Comparison of ENCODE assay signal across 8 mouse cellular contexts in genomic region chr12:54656039-54656395, GRCm38 (mm10). TPM values are rescaled to one million over a fixed set of nuclear protein-coding genes. Genes with fewer than 3 reads are reported as not detected.
A peak's percentile ranks its signal among the peaks of the same experiment; 100 is the strongest.
DNase-seq lines count a peak whose midpoint lies in the region; ATAC-seq lines count a peak whose summit lies in the region.

No protein-coding gene starts in this region.

- no peaks in the 10 kb centered on the region for H3K9me3 ChIP-seq in heart, embryonic 16.5 days (replicated peaks; ENCODE audit: control insufficient read depth, low read length)
- no peaks in the 10 kb centered on the region for H3K9me3 ChIP-seq in stomach, embryonic 16.5 days (replicated peaks; ENCODE audit: control insufficient read depth, low read length)

- ATAC-seq in heart, embryonic 16.5 days (replicated peaks; ENCODE audit: extremely low read depth, insufficient read depth, low FRiP score), result peak; percentile 25
- ATAC-seq in erythroid progenitor cell, adult 5-6 weeks (replicated peaks; ENCODE audit: low FRiP score, poor library complexity, severe bottlenecking), result peak; percentile 35; the same call in 1 of the 2 replicates
- ATAC-seq in stomach, embryonic 16.5 days (ENCODE audit: insufficient read depth, low FRiP score), result no peak; the same call in 1 of the 2 replicates

- H3K36me3 ChIP-seq in heart, embryonic 16.5 days (ENCODE audit: control insufficient read depth, insufficient read depth), result no peaks in the 10 kb centered on the region
- no peaks in the 10 kb centered on the region for H3K36me3 ChIP-seq in stomach, embryonic 16.5 days (ENCODE audit: control insufficient read depth, insufficient read depth, low read length)

- intact Hi-C loops in heart, postnatal 10 days (cut with DNase I), result no loop called here

- under 1% methylated on average over 22 of the region's 22 CpGs for WGBS in heart, embryonic 16.5 days
- WGBS in stomach, embryonic 16.5 days, result under 1% methylated on average over 22 of the region's 22 CpGs

- H3K4me3 ChIP-seq in heart, embryonic 16.5 days (ENCODE audit: low read length), result peak overlapping the region; percentile 82
- H3K4me3 ChIP-seq in stomach, embryonic 16.5 days (replicated peaks; ENCODE audit: low read length), result peak overlapping the region; percentile 60

- peaks cover 28% of the 10 kb centered on the region for H3K4me1 ChIP-seq in heart, embryonic 16.5 days (ENCODE audit: control insufficient read depth, insufficient read depth, low read length)
- peaks cover 28% of the 10 kb centered on the region for H3K4me1 ChIP-seq in stomach, embryonic 16.5 days (ENCODE audit: control insufficient read depth, insufficient read depth, low read length)

- no peak for DNase-seq in heart, postnatal 10 days
- peak; percentile 78 for DNase-seq in ES-CJ7 (ENCODE audit: low read depth, low spot score)
- DNase-seq in liver, result peak; percentile 58
- no peak for DNase-seq in left cerebral cortex, adult 11 months (ENCODE audit: low spot score)
- no peak for DNase-seq in spleen, postnatal 36 days (ENCODE audit: low spot score in 2 of 2)

- H3K27me3 ChIP-seq in heart, embryonic 16.5 days (ENCODE audit: control insufficient read depth, insufficient read depth, low read length), result no peaks in the 10 kb centered on the region
- H3K27me3 ChIP-seq in stomach, embryonic 16.5 days (ENCODE audit: control insufficient read depth, insufficient read depth, low read length), result no peaks in the 10 kb centered on the region

- peak overlapping the region; percentile 85 for H3K9ac ChIP-seq in heart, embryonic 16.5 days (ENCODE audit: low read length)
- peak overlapping the region; percentile 89 for H3K9ac ChIP-seq in stomach, embryonic 16.5 days (ENCODE audit: low read length)

- peak overlapping the region; percentile 91 for H3K27ac ChIP-seq in heart, embryonic 16.5 days (ENCODE audit: low read length)
- peak overlapping the region; percentile 92 for H3K27ac ChIP-seq in stomach, embryonic 16.5 days (ENCODE audit: low read length)

- H3K4me2 ChIP-seq in heart, embryonic 16.5 days (ENCODE audit: low read depth, low read length), result peak overlapping the region; percentile 95
- H3K4me2 ChIP-seq in stomach, embryonic 16.5 days (ENCODE audit: low read depth, low read length), result peak overlapping the region; percentile 73

RNA-seq across cellular contexts. Expression of gene Sptssa, which starts 0.4 kb away (rescaled TPM):
- 140 and 168 TPM in 2 replicates for polyA plus RNA-seq in heart, embryonic 16.5 days (2015; fragmentation: Nextera tagmentation; extraction: Ambion mirVana)
- 10 to 100 TPM; 45.7 to 49.2 TPM for total RNA-seq in heart, postnatal 10 days (2021)
- 42.3 and 45.8 TPM in 2 replicates for total RNA-seq in erythroid progenitor cell, adult 5-6 weeks (2015; ENCODE audit: low replicate concordance)
- total RNA-seq in erythroid progenitor cell, adult 5-6 weeks (2017; ENCODE audit: low replicate concordance), result 12.9 and 34.0 TPM in 2 replicates
- polyA plus RNA-seq in stomach, embryonic 16.5 days (2015; fragmentation: Nextera tagmentation; extraction: Ambion mirVana), result 225 and 229 TPM in 2 replicates

RNA-seq across cellular contexts. Expression of gene Eapp, which starts 39.7 kb away (rescaled TPM):
- 43.3 and 45.7 TPM in 2 replicates for polyA plus RNA-seq in heart, embryonic 16.5 days (2015; fragmentation: Nextera tagmentation; extraction: Ambion mirVana)
- total RNA-seq in heart, postnatal 10 days (2021), result 10 to 100 TPM; 27.5 to 33.6 TPM
- total RNA-seq in erythroid progenitor cell, adult 5-6 weeks (2015; ENCODE audit: low replicate concordance), result 46.1 and 46.9 TPM in 2 replicates
- total RNA-seq in erythroid progenitor cell, adult 5-6 weeks (2017; ENCODE audit: low replicate concordance), result 24.0 and 48.3 TPM in 2 replicates
- 51.9 and 57.0 TPM in 2 replicates for polyA plus RNA-seq in stomach, embryonic 16.5 days (2015; fragmentation: Nextera tagmentation; extraction: Ambion mirVana)

Comparison
In these comparisons a context has a peak if more than half of its experiments do, and no peak if none do; other contexts are left out.
1. DNase-seq: peak in ES-CJ7 (single experiment) and liver (single experiment); none in heart, postnatal 10 days (0 of 2), left cerebral cortex, adult 11 months (single experiment) and spleen, postnatal 36 days (0 of 2).